Mouse (Mus musculus) G1E (cell line): ENCODE measurements at regions not wholly inside any gene's neighbourhood (a gene's known extent, or its start where the extent isn't known, plus 50 kb on each side); places are given as distances from the start of the nearest gene placed in this dataset.

Experiments
- CTCF ChIP-seq: IDR thresholded peaks from 2 replicates; pipeline ENCODE4 v1.5.1; 2012; ENCODE audit warnings: low read depth, low read length, inconsistent platforms, mixed read lengths
- GATA1 ChIP-seq: IDR thresholded peaks from 2 replicates; pipeline ENCODE4 v1.6.1; 2012; ENCODE audit warnings: borderline replicate concordance, low read length, inconsistent platforms, mixed read lengths
- POLR2AphosphoS5 ChIP-seq: IDR thresholded peaks from 2 replicates; pipeline ENCODE4 v1.6.1; 2012; ENCODE audit warnings: low read depth, low read length, inconsistent platforms; ENCODE audit not compliant: insufficient replicate concordance
- TAL1 ChIP-seq: conservative IDR thresholded peaks from 2 replicates; pipeline ENCODE4 v1.6.1; 2012; ENCODE audit warnings: low read depth, low read length, inconsistent platforms, mixed read lengths

- TF ChIP-seq CTCF: no peak
- TF ChIP-seq GATA1: no peak
- TF ChIP-seq POLR2AphosphoS5: no peak
- TF ChIP-seq TAL1: no peak
Observed at GRCm38 (mm10) chr9:89828156-89828555, 81.6 kb upstream of the Rasgrf1 start.
